Mouse (Mus musculus) heart, embryonic 11.5 days (tissue): ENCODE measurements around the gene Six5. TPM values are rescaled to one million over a fixed set of nuclear protein-coding genes. Genes with fewer than 3 reads are reported as not detected.
A peak's percentile ranks its signal among the peaks of the same experiment; 100 is the strongest.

Experiments used
- ATAC-seq: fragments of 200-750 bp; cut with Nextera tagmentation; replicated peaks from 2 replicates; pipeline ENCODE4 v1.8.0; 2017; ENCODE audit warnings: moderate library complexity; ENCODE audit not compliant: insufficient number of reproducible peaks, low FRiP score, low TSS enrichment
- H3K27ac ChIP-seq: fragments of 300-500 bp; sonication (generic); 2 replicates; pipeline ENCODE4 v1.5.1; 2014; ENCODE audit warnings: mild to moderate bottlenecking, low read depth, low read length
- H3K27me3 ChIP-seq: fragments of 300-500 bp; sonication (generic); 2 replicates; pipeline ENCODE4 v1.6.1; 2014; ENCODE audit warnings: mild to moderate bottlenecking, low read length, mixed read lengths; ENCODE audit not compliant: control insufficient read depth, insufficient read depth
- H3K36me3 ChIP-seq: fragments of 300-500 bp; sonication (generic); 2 replicates; pipeline ENCODE4 v1.6.1; 2014; ENCODE audit warnings: mild to moderate bottlenecking, low read length, moderate library complexity, mixed read lengths; ENCODE audit not compliant: control insufficient read depth, insufficient read depth
- H3K4me1 ChIP-seq: fragments of 300-500 bp; sonication (generic); 2 replicates; pipeline ENCODE4 v1.6.1; 2014; ENCODE audit warnings: low read length; ENCODE audit not compliant: control insufficient read depth, insufficient read depth
- H3K4me2 ChIP-seq: fragments of 300-500 bp; sonication (generic); 2 replicates; pipeline ENCODE4 v1.6.1; 2014; ENCODE audit warnings: mild to moderate bottlenecking, moderate library complexity
- H3K4me3 ChIP-seq: fragments of 300-500 bp; sonication (generic); 2 replicates; pipeline ENCODE4 v1.5.1; 2014; ENCODE audit warnings: low read depth, low read length
- H3K9ac ChIP-seq: fragments of 300-500 bp; sonication (generic); 2 replicates; pipeline ENCODE4 v1.6.1; 2014; ENCODE audit warnings: mild to moderate bottlenecking, low read depth, low read length, moderate library complexity
- H3K9me3 ChIP-seq: fragments of 300-500 bp; sonication (generic); replicated peaks from 2 replicates; pipeline ENCODE4 v1.6.1; 2016; ENCODE audit warnings: low read length; ENCODE audit not compliant: control insufficient read depth
- WGBS: fragments of 180-500 bp; shearing (Covaris S2); extraction: QIAGEN DNeasy Blood & Tissue Kit; methylation state at CpG from one replicate; pipeline ENCODE4 v1.1.7; 2014; ENCODE audit not compliant: insufficient replicate concordance; 5-methylcytosine and 5-hydroxymethylcytosine counted together
- polyA plus RNA-seq: library from polyadenylated mRNA; unstranded; fragments of >200 nt; fragmentation: Nextera tagmentation; extraction: Ambion mirVana; gene quantifications from 2 replicates; pipeline ENCODE4 v1.2.1, GENCODE M21; 2014

Six5 gene
- polyA plus RNA-seq, 1 experiment from 2014 or later: 6.9 TPM

- WGBS: 91% methylated on average over 7 of the region's 7 CpGs
- ATAC-seq: no peak
- peaks cover 20% of the 10 kb centered on the region for H3K36me3 ChIP-seq
- H3K4me2 ChIP-seq: no peak overlapping the region
- no peaks in the 10 kb centered on the region for H3K27me3 ChIP-seq
- no peak overlapping the region for H3K27ac ChIP-seq
- no peak overlapping the region for H3K9ac ChIP-seq
- H3K4me1 ChIP-seq: 0 out of 2 replicates have a peak, but pooled peaks cover 3% of the 10 kb centered on the region
- H3K9me3 ChIP-seq: no peaks in the 10 kb centered on the region
- no peak overlapping the region for H3K4me3 ChIP-seq
These were observed 41.3 kb upstream of the Six5 start for GRCm38 (mm10) chr7:19053136-19053532.

DNA sequence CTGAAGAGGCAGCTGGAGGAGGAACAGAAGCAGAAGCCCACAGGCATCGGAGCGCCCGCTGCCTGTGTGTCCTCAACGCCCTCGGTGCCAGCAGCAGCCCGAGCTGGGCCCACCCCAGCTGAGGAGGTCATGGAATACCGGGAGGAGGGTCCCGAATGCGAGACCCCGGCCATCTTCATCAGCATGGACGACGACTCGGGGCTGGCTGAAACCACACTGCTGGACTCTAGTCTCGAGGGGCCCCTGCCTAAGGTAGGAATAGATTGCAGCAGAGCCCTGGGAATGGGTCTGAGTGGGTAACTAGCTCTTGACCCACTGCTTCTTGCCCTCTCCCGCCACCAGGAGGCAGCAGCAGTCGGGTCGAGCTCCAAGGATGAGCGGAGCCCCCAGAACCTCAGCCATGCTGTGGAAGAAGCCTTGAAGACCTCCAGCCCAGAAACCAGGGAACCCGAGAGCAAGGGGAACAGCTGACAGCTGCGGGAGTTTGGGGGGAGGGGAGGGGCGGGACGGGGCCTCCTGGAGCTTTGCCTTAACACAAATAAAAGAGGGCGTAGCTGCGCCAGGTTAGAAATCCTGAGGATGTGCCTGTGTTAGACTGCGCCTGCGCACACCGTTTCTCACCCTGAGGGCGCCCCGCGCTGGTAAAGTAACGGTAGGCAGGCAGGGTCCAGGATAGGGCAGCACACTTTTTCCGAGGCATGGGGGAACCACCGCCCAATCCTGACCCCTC is 40.2 kb upstream of the Six5 start, which contains the start of gene Rsph6a:
Gene Rsph6a (plus strand): TSS at position 644 of the 730 bp plus-strand sequence.
- no peak within 1 kb of the TSS for H3K9ac ChIP-seq
- 0 out of 2 replicates have a peak, but pooled peaks cover 3% of the 10 kb centered on the region for H3K4me1 ChIP-seq
- H3K36me3 ChIP-seq: peaks cover 10% of the 10 kb centered on the region
- H3K4me2 ChIP-seq: peak within 1 kb of the TSS; percentile 46
- H3K9me3 ChIP-seq: no peaks in the 10 kb centered on the region
- 27% methylated on average over 33 of the region's 33 CpGs for whole genome bisulfite sequencing
- H3K4me3 ChIP-seq: 0 out of 2 replicates have a peak within 1 kb of the TSS, but pooled peaks have one; percentile 6
- no peak within 1 kb of the TSS for H3K27ac ChIP-seq
- no peaks in the 10 kb centered on the region for H3K27me3 ChIP-seq
- 0 out of 2 replicates have a peak, but pooled peaks have one; percentile 16 for ATAC-seq

- Histone ChIP-seq H3K36me3 (peaks cover 5% of the 10 kb centered on the region; the same call in 1 of the 2 replicates), H3K4me2 (peak overlapping the region; percentile 46), H3K27ac (no peak overlapping the region), H3K9me3 (no peaks in the 10 kb centered on the region), H3K9ac (no peak overlapping the region), H3K27me3 (no peaks in the 10 kb centered on the region), H3K4me1 (0 out of 2 replicates have a peak, but pooled peaks cover 3% of the 10 kb centered on the region), H3K4me3 (0 out of 2 replicates have a peak overlapping the region, but pooled peaks have one; percentile 6)
- ATAC-seq: no peak
- WGBS: 63% methylated on average over 9 of the region's 9 CpGs
These were observed 39.7 kb upstream of the Six5 start for GRCm38 (mm10) chr7:19054777-19055076.

DNA sequence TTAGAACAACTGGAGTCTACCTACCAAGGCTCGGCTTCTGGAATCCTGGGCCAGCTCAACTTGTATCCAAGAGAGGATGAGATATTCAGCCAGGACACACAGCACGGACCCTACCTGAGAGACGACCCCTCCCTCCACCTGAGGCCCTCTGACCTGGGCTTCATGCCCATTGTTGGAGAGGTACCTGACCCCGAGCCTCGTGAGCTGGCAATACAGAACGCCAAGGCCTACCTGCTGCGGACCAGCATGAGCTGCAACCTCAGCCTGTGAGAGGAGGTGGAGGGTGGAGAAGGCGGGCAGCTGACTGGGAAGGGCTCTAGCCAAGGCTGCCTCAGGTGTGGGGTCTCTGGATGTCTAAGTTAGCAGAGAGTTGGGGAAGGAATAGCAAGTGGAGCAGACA is 39.3 kb upstream of the Six5 start:
- H3K9me3 ChIP-seq: no peaks in the 10 kb centered on the region
- no peaks in the 10 kb centered on the region for H3K27me3 ChIP-seq
- H3K27ac ChIP-seq: no peak overlapping the region
- no peak for ATAC-seq
- no peak overlapping the region for H3K4me2 ChIP-seq
- H3K4me3 ChIP-seq: no peak overlapping the region
- 0 out of 2 replicates have a peak, but pooled peaks cover 3% of the 10 kb centered on the region for H3K4me1 ChIP-seq
- 84% methylated on average over 8 of the region's 8 CpGs for WGBS
- peaks cover 3% of the 10 kb centered on the region; the same call in 1 of the 2 replicates for H3K36me3 ChIP-seq
- H3K9ac ChIP-seq: no peak overlapping the region

DNA sequence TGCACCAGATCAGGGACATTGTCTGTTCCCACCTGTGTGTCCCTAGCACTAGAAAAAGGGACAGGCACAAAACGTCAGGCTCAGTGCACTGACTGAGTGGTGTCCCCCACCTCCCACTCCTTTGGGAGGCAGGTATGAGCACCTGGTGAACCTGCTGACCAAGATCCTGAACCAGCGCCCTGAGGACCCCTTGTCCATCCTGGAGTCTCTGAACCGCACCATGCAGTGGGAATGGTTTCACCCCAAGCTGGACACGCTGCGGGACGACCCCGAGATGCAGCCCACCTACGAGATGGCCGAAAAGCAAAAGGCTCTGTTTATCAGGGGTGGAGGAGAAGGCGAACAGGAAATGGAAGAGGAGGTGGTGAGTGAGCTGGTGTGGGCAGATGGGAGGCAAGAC is 37.0 kb upstream of the Six5 start:
- no peaks in the 10 kb centered on the region for H3K27me3 ChIP-seq
- H3K9ac ChIP-seq: no peak overlapping the region
- no peak overlapping the region for H3K4me2 ChIP-seq
- no peak overlapping the region for H3K4me3 ChIP-seq
- no peaks in the 10 kb centered on the region for H3K9me3 ChIP-seq
- no peak overlapping the region for H3K27ac ChIP-seq
- 84% methylated on average over 10 of the region's 10 CpGs for WGBS
- 0 out of 2 replicates have a peak, but pooled peaks cover 3% of the 10 kb centered on the region for H3K4me1 ChIP-seq
- no peak for ATAC-seq
- H3K36me3 ChIP-seq: no peaks in the 10 kb centered on the region

DNA sequence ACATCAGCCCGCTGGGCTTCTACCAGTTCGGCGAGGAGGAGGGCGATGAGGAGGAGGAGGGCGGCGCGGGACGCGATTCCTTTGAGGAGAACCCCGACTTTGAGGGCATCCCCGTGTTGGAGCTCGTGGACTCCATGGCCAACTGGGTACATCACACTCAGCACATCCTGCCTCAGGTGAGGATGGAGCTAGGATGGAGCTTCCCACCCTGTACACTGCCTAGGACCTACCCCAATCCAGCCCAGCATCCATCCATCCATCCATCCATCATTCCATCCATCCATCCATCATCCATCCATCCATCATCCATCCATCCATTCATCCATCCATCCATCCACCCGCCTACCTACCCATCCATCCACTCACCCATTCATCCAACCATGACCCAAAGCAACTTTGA is 28.5 kb upstream of the Six5 start:
- peak overlapping the region; percentile 3; the same call in 1 of the 2 replicates for H3K4me3 ChIP-seq
- ATAC-seq: no peak
- H3K9me3 ChIP-seq: peaks cover 4% of the 10 kb centered on the region; the same call in 1 of the 2 replicates
- peak overlapping the region; percentile 27; the same call in 1 of the 2 replicates for H3K4me2 ChIP-seq
- H3K4me1 ChIP-seq: no peaks in the 10 kb centered on the region
- H3K27ac ChIP-seq: no peak overlapping the region
- 45% methylated on average over 13 of the region's 13 CpGs for WGBS
- no peaks in the 10 kb centered on the region for H3K36me3 ChIP-seq
- H3K9ac ChIP-seq: no peak overlapping the region
- peaks cover 39% of the 10 kb centered on the region for H3K27me3 ChIP-seq

GRCm38 (mm10) chr7:19067063-19067462 is 27.3 kb upstream of the Six5 start:
- H3K4me1 ChIP-seq: no peaks in the 10 kb centered on the region
- H3K4me2 ChIP-seq: no peak overlapping the region
- peaks cover 4% of the 10 kb centered on the region; the same call in 1 of the 2 replicates for H3K9me3 ChIP-seq
- no peak overlapping the region for H3K27ac ChIP-seq
- no peak overlapping the region for H3K4me3 ChIP-seq
- peaks cover 39% of the 10 kb centered on the region for H3K27me3 ChIP-seq
- no peak for ATAC-seq
- H3K36me3 ChIP-seq: no peaks in the 10 kb centered on the region
- 39% methylated on average over 14 of the region's 14 CpGs for WGBS
- no peak overlapping the region for H3K9ac ChIP-seq

DNA sequence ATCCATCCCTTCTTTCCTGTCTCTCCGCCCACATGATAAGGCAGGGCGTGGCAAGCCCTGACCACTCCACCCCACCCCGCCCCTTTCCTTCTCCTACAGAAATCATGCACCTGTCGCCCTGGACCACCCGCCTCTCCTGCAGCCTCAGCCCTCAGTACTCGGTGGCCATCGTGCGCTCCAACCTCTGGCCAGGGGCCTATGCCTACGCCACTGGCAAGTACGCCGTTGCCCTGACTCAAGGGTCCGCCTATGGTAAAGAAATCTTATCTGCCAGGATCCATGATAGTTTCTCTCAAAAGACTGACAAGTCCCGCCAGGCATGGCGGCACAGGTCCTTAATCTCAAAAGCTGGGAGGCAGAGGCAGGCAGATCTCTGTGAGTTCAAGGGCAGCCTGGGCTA is 26.5 kb upstream of the Six5 start:
- ATAC-seq: no peak
- 60% methylated on average over 14 of the region's 14 CpGs for WGBS
- no peak overlapping the region for H3K4me3 ChIP-seq

More for the DNA sequence above, 26.5 kb upstream of the Six5 start:
- peaks cover 4% of the 10 kb centered on the region; the same call in 1 of the 2 replicates for H3K9me3 ChIP-seq
- H3K4me1 ChIP-seq: no peaks in the 10 kb centered on the region
- no peaks in the 10 kb centered on the region for H3K36me3 ChIP-seq
- no peak overlapping the region for H3K27ac ChIP-seq
- H3K9ac ChIP-seq: no peak overlapping the region
- H3K4me2 ChIP-seq: no peak overlapping the region
- H3K27me3 ChIP-seq: peaks cover 39% of the 10 kb centered on the region
